Mouse (Mus musculus) bone marrow, adult 2 months (tissue): ENCODE results near the gene Lrrk1.

Experiments used
- CTCF ChIP-seq: fragments of 200-500 bp; IDR thresholded peaks from 2 replicates; pipeline ENCODE4 v1.5.1; 2011; ENCODE audit warnings: low read length, control low read depth; ENCODE audit not compliant: control insufficient read depth, insufficient read depth
- POLR2A ChIP-seq: fragments of 200-500 bp; IDR thresholded peaks from 2 replicates; pipeline ENCODE4 v1.6.1; 2011; ENCODE audit warnings: low read depth, mild to moderate bottlenecking, control low read depth, low read length, borderline replicate concordance; ENCODE audit not compliant: control insufficient read depth

DNA sequence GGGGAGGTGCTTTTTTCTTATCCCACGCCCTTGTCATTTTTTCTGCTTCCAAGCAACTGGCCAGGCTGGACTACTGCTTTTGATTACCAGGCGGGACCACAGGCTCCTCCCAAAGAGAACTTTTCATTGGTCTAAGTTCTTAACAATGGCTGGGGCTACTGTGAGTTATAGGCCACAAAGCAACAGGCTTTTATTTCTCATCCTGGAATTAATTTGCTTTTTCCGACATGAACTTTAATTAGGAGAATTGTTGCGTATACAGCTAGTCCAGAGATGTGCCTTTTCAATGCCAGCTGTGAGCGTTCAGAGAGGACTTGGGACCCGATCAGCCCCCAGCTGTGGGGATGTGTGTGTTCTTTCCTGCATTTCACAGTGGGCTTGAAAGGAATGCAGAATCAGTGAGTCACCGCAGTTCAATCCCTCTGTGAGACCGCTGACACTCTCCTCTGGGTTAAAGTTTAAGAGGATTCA is 165.5 kb downstream of the Lrrk1 start:
- TF ChIP-seq CTCF (no peak), POLR2A (no peak)
